Comparison of ENCODE assay signal across 9 mouse cellular contexts in genomic region chr12:26413961-26414411, GRCm38 (mm10). TPM values are rescaled to one million over a fixed set of nuclear protein-coding genes. Genes with fewer than 3 reads are reported as not detected.
DNase-seq lines count a peak whose midpoint lies in the region; ATAC-seq lines count a peak whose summit lies in the region.
"Had no signal": no experiment of that assay in that cellular context is flagged by ENCODE, and none has a peak within 500 bp of the region (broad histone marks: within the 10 kb centered on the region; RNA-seq: fewer than 3 reads in every experiment).

No protein-coding gene starts in this region.

- intact Hi-C loops in gastrocnemius, postnatal 14 days (cut with DNase I; ENCODE audit: low total_unique reads), result loop anchor here (5.0 kb wide), 1 partner anchor 97 kb away; no protein-coding TSS in a partner anchor

- peak; percentile 14 for DNase-seq in gastrocnemius, postnatal 25 days
- no peak for DNase-seq in gastrocnemius, postnatal 14 days
- peak; percentile 48 for DNase-seq in embryonic facial prominence, embryonic 10.5 days (ENCODE audit: low spot score)
- DNase-seq in testis, postnatal 10 days (ENCODE audit: low spot score), result peak; percentile 54
- no peak for DNase-seq in urinary bladder, postnatal 36 days (ENCODE audit: low spot score in 2 of 2)

- H3K4me3 ChIP-seq in embryonic facial prominence, embryonic 10.5 days, result peak overlapping the region; percentile 97
- peak overlapping the region; percentile 83 for H3K4me3 ChIP-seq in hindbrain, embryonic 13.5 days
- H3K4me3 ChIP-seq in liver, embryonic 16.5 days (ENCODE audit: low read depth, low read length), result peak overlapping the region; percentile 66

- peak overlapping the region; percentile 87 for H3K4me2 ChIP-seq in hindbrain, embryonic 13.5 days
- peak overlapping the region; percentile 79 for H3K4me2 ChIP-seq in liver, embryonic 16.5 days (ENCODE audit: low read depth, low read length)

- H3K27ac ChIP-seq in embryonic facial prominence, embryonic 10.5 days (replicated peaks), result peak overlapping the region; percentile 99
- 0 out of 2 replicates have a peak overlapping the region, but pooled peaks have one; percentile 89 for H3K27ac ChIP-seq in hindbrain, embryonic 13.5 days
- no peak overlapping the region for H3K27ac ChIP-seq in liver, embryonic 16.5 days (ENCODE audit: low read length)

- no peaks in the 10 kb centered on the region for H3K27me3 ChIP-seq in embryonic facial prominence, embryonic 10.5 days (replicated peaks; ENCODE audit: low read depth, poor library complexity, severe bottlenecking)
- H3K27me3 ChIP-seq in hindbrain, embryonic 13.5 days, result no peaks in the 10 kb centered on the region
- peaks cover 16% of the 10 kb centered on the region for H3K27me3 ChIP-seq in liver, embryonic 16.5 days (ENCODE audit: control insufficient read depth, insufficient read depth, low read depth, low read length)
- H3K27me3 ChIP-seq: CH12.LX had no signal

- 10% methylated on average over 8 of the region's 8 CpGs for WGBS in embryonic facial prominence, embryonic 10.5 days
- WGBS in hindbrain, embryonic 13.5 days, result 4% methylated on average over 8 of the region's 8 CpGs
- 35% methylated on average over 8 of the region's 8 CpGs for WGBS in liver, embryonic 16.5 days (ENCODE audit: insufficient replicate concordance)

- peaks cover 64% of the 10 kb centered on the region for H3K4me1 ChIP-seq in embryonic facial prominence, embryonic 10.5 days
- H3K4me1 ChIP-seq in hindbrain, embryonic 13.5 days (replicated peaks), result peaks cover 50% of the 10 kb centered on the region
- no peaks in the 10 kb centered on the region for H3K4me1 ChIP-seq in liver, embryonic 16.5 days (ENCODE audit: control insufficient read depth, low read depth, low read length)

- peaks cover 34% of the 10 kb centered on the region for H3K36me3 ChIP-seq in embryonic facial prominence, embryonic 10.5 days (replicated peaks)
- no peaks in the 10 kb centered on the region; the same call in 1 of the 2 replicates for H3K36me3 ChIP-seq in hindbrain, embryonic 13.5 days
- H3K36me3 ChIP-seq in liver, embryonic 16.5 days (ENCODE audit: control insufficient read depth, insufficient read depth), result no peaks in the 10 kb centered on the region

- peak overlapping the region; percentile 98 for H3K9ac ChIP-seq in hindbrain, embryonic 13.5 days
- H3K9ac ChIP-seq in liver, embryonic 16.5 days (ENCODE audit: low read depth, low read length), result no peak overlapping the region; the same call in 1 of the 2 replicates

- no peak for ATAC-seq in hindbrain, embryonic 13.5 days (ENCODE audit: low FRiP score)
- ATAC-seq in liver, embryonic 16.5 days (ENCODE audit: low read depth), result no peak
- ATAC-seq in frontal cortex, adult (ENCODE audit: low TSS enrichment), result no peak

- no peaks in the 10 kb centered on the region for H3K9me3 ChIP-seq in embryonic facial prominence, embryonic 10.5 days
- H3K9me3 ChIP-seq in hindbrain, embryonic 13.5 days, result no peaks in the 10 kb centered on the region
- no peaks in the 10 kb centered on the region for H3K9me3 ChIP-seq in liver, embryonic 16.5 days (replicated peaks; ENCODE audit: control insufficient read depth, low read length)

RNA-seq across cellular contexts. Expression of gene Rnf144a, which starts 1.1 kb away (rescaled TPM):
- total RNA-seq in gastrocnemius, postnatal 25 days (2021), result 1 to 10 TPM; 7.0 to 8.7 TPM
- total RNA-seq in gastrocnemius, postnatal 14 days (2021), result 10 to 100 TPM; 18.7 to 22.9 TPM
- 43.1 and 44.9 TPM in 2 replicates for polyA plus RNA-seq in embryonic facial prominence, embryonic 10.5 days (2016; fragmentation: Nextera tagmentation; extraction: Ambion mirVana)
- 26.0 and 26.6 TPM in 2 replicates for polyA plus RNA-seq in hindbrain, embryonic 13.5 days (2015; fragmentation: Nextera tagmentation; extraction: Ambion mirVana)
- polyA plus RNA-seq in liver, embryonic 16.5 days (2015; fragmentation: Nextera tagmentation; extraction: Ambion mirVana), result 2.3 and 3.2 TPM in 2 replicates

RNA-seq across cellular contexts. Expression of gene Rsad2, which starts 42.3 kb away (rescaled TPM):
- under 1 TPM; 0.72 to 0.99 TPM for total RNA-seq in gastrocnemius, postnatal 25 days (2021)
- 1 to 10 TPM; 1.4 to 1.5 TPM for total RNA-seq in gastrocnemius, postnatal 14 days (2021)
- polyA plus RNA-seq in embryonic facial prominence, embryonic 10.5 days (2016; fragmentation: Nextera tagmentation; extraction: Ambion mirVana), result 0.25 and 0.33 TPM in 2 replicates
- polyA plus RNA-seq in hindbrain, embryonic 13.5 days (2015; fragmentation: Nextera tagmentation; extraction: Ambion mirVana), result 0.44 and 0.84 TPM in 2 replicates
- 11.2 and 12.8 TPM in 2 replicates for polyA plus RNA-seq in liver, embryonic 16.5 days (2015; fragmentation: Nextera tagmentation; extraction: Ambion mirVana)

RNA-seq across cellular contexts. Expression of gene Cmpk2, which starts 55.0 kb away (rescaled TPM):
- total RNA-seq in gastrocnemius, postnatal 25 days (2021), result 1 to 10 TPM; 1.7 to 1.9 TPM
- total RNA-seq in gastrocnemius, postnatal 14 days (2021), result 1 to 10 TPM; 2.9 to 3.0 TPM
- polyA plus RNA-seq in embryonic facial prominence, embryonic 10.5 days (2016; fragmentation: Nextera tagmentation; extraction: Ambion mirVana), result 3.8 and 4.1 TPM in 2 replicates
- 11.4 and 13.2 TPM in 2 replicates for polyA plus RNA-seq in hindbrain, embryonic 13.5 days (2015; fragmentation: Nextera tagmentation; extraction: Ambion mirVana)
- 8.5 and 8.9 TPM in 2 replicates for polyA plus RNA-seq in liver, embryonic 16.5 days (2015; fragmentation: Nextera tagmentation; extraction: Ambion mirVana)

Comparison
In these comparisons a context has a peak if more than half of its experiments do, and no peak if none do; other contexts are left out.
1. DNase-seq: peak in gastrocnemius, postnatal 25 days (single experiment), embryonic facial prominence, embryonic 10.5 days (single experiment) and testis, postnatal 10 days (single experiment); none in gastrocnemius, postnatal 14 days (single experiment) and urinary bladder, postnatal 36 days (0 of 2).
2. Peak in every context shown above with its lines, with median percentiles within 50 percentile points of each other: H3K4me3 ChIP-seq.